Mouse (Mus musculus): Measurements from ENCODE around the gene Siglec1.
"Not testable (repeated sequence)": the region's sequence is repeated elsewhere in the genome, so short reads cannot be mapped to it uniquely, and the experiment has no call there.

The Siglec1 gene

GRCm38 (mm10) chr2:131086667-131087390 lies at the start of gene Siglec1:
Gene Siglec1 (minus strand): TSS chr2:131086765.
- DNase-seq (ENCODE audit: extremely low spot score, low spot score), result no peak

- no peak for DNase-seq (ENCODE audit: extremely low spot score, low spot score)
These were observed 49.1 kb upstream of the Siglec1 start for GRCm38 (mm10) chr2:131135521-131136139.

- DNase-seq (ENCODE audit: extremely low spot score, low spot score), result no peak
These were observed 48.3 kb upstream of the Siglec1 start for GRCm38 (mm10) chr2:131134826-131135400.

GRCm38 (mm10) chr2:131134381-131134780 lies 47.8 kb upstream of the Siglec1 start:
- no peak for DNase-seq (ENCODE audit: extremely low spot score, low spot score)

GRCm38 (mm10) chr2:131132930-131133547 lies 46.5 kb upstream of the Siglec1 start, which contains the start of gene Gm11037:
Gene Gm11037 (plus strand): TSS chr2:131133497.
- DNase-seq (ENCODE audit: extremely low spot score, low spot score), result no peak

- DNase-seq (ENCODE audit: extremely low spot score, low spot score), result no peak
These were observed 45.7 kb upstream of the Siglec1 start for GRCm38 (mm10) chr2:131132111-131132888.

GRCm38 (mm10) chr2:131130849-131131248 lies 44.3 kb upstream of the Siglec1 start:
- DNase-seq (ENCODE audit: extremely low spot score, low spot score), result no peak

- DNase-seq (ENCODE audit: extremely low spot score, low spot score), result no peak
These were observed 43.3 kb upstream of the Siglec1 start for GRCm38 (mm10) chr2:131129836-131130235.

- no peak for DNase-seq (ENCODE audit: extremely low spot score, low spot score)
These were observed 42.1 kb upstream of the Siglec1 start for GRCm38 (mm10) chr2:131128636-131129157.

- peak; percentile 12 for DNase-seq (ENCODE audit: extremely low spot score, low spot score)
These were observed 41.6 kb upstream of the Siglec1 start for GRCm38 (mm10) chr2:131128211-131128610.

- peak; percentile 83 for DNase-seq (ENCODE audit: extremely low spot score, low spot score)
These were observed 40.7 kb upstream of the Siglec1 start, which contains the start of gene Hspa12b for GRCm38 (mm10) chr2:131127161-131127730. Gene Hspa12b (plus strand): TSS chr2:131127280.

- DNase-seq (ENCODE audit: extremely low spot score, low spot score), result peak; percentile 13
These were observed 39.6 kb upstream of the Siglec1 start for GRCm38 (mm10) chr2:131125964-131126815.

- DNase-seq (ENCODE audit: extremely low spot score, low spot score), result peak; percentile 13
These were observed 38.8 kb upstream of the Siglec1 start for GRCm38 (mm10) chr2:131125157-131125963.

- peak; percentile 14 for DNase-seq (ENCODE audit: extremely low spot score, low spot score)
These were observed 37.6 kb upstream of the Siglec1 start for GRCm38 (mm10) chr2:131124166-131124565.

GRCm38 (mm10) chr2:131118968-131119574 lies 32.5 kb upstream of the Siglec1 start:
- DNase-seq (ENCODE audit: extremely low spot score, low spot score), result no peak

GRCm38 (mm10) chr2:131105989-131106388 lies 19.4 kb upstream of the Siglec1 start:
- no peak for DNase-seq (ENCODE audit: extremely low spot score, low spot score)

- DNase-seq (ENCODE audit: extremely low spot score, low spot score), result not testable (repeated sequence)
These were observed 18.5 kb upstream of the Siglec1 start for GRCm38 (mm10) chr2:131105061-131105460.

GRCm38 (mm10) chr2:131104021-131104420 lies 17.5 kb upstream of the Siglec1 start:
- DNase-seq (ENCODE audit: extremely low spot score, low spot score), result no peak
